Mouse (Mus musculus) myocyte (in vitro differentiated cells): ENCODE measurements around the gene Hpcal1.

Source experiments
- CEBPB ChIP-seq: IDR thresholded peaks from 2 replicates; pipeline ENCODE4 v1.6.1; 2011; ENCODE audit warnings: mild to moderate bottlenecking, moderate library complexity; ENCODE audit not compliant: poor library complexity, insufficient read depth, severe bottlenecking
- E2F4 ChIP-seq: IDR thresholded peaks from one replicate; pipeline ENCODE4 v1.6.1; 2011; ENCODE audit warnings: mild to moderate bottlenecking, control low read depth, moderate library complexity; ENCODE audit not compliant: insufficient read depth
- MAX ChIP-seq: IDR thresholded peaks from one replicate; pipeline ENCODE4 v1.6.1; 2011; ENCODE audit warnings: low read depth, mild to moderate bottlenecking, control low read depth
- POLR2A ChIP-seq: IDR thresholded peaks from one replicate; pipeline ENCODE4 v1.6.1; 2011; ENCODE audit warnings: low read depth, mild to moderate bottlenecking, control low read depth, moderate library complexity; ENCODE audit not compliant: insufficient read length
- POLR2AphosphoS2 ChIP-seq: IDR thresholded peaks from one replicate; pipeline ENCODE4 v1.6.1; 2011; ENCODE audit warnings: low read depth, control low read depth; ENCODE audit not compliant: insufficient read length
- REST ChIP-seq: IDR thresholded peaks from one replicate; pipeline ENCODE4 v1.6.1; 2011; ENCODE audit warnings: mild to moderate bottlenecking, control low read depth, moderate library complexity; ENCODE audit not compliant: insufficient read depth, insufficient read length
- TCF12 ChIP-seq: IDR thresholded peaks from one replicate; pipeline ENCODE4 v1.6.1; 2011; ENCODE audit warnings: mild to moderate bottlenecking, control low read depth; ENCODE audit not compliant: poor library complexity, insufficient read depth, severe bottlenecking
- TCF3 ChIP-seq: IDR thresholded peaks from one replicate; pipeline ENCODE4 v1.6.1; 2011; ENCODE audit warnings: low read depth, control low read depth; ENCODE audit not compliant: insufficient read length
- USF1 ChIP-seq: IDR thresholded peaks from one replicate; pipeline ENCODE4 v1.6.1; 2011; ENCODE audit warnings: low read depth, mild to moderate bottlenecking, control low read depth, moderate library complexity

DNA sequence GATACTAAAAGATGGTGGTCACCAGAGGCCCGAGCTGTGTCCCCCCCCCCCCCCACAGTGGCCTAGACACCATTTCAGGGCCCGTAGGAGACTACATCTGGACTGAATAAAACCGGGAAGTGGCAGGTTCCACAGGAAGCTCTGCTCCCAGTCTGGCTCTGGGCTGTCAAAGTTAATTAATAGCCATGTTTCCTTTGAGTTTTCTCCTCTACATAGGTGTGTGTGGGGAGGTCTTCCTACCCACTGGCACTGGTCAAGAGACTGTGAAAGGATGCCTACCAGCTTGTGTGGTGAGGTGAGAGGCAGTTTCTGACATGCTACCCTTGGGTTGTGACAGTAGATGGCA is 20.1 kb downstream of the Hpcal1 start:
- TF ChIP-seq REST (no peak), POLR2A (no peak), MAX (no peak), CEBPB (no peak), USF1 (no peak), TCF3 (no peak), TCF12 (no peak), POLR2AphosphoS2 (no peak), E2F4 (no peak)
